Mouse (Mus musculus) heart, adult 2 months (tissue): ENCODE results near the gene Fam155a. TPM values are rescaled to one million over a fixed set of nuclear protein-coding genes. Genes with fewer than 3 reads are reported as not detected.

Experiments used
- DNase-seq, 2 experiments: peaks; one replicate each; pipeline ENCODE4 v3.0.0; 2021
- H3K27ac ChIP-seq: fragments of 200-600 bp; 2 replicates; pipeline ENCODE4 v1.8.1; 2022
- H3K27me3 ChIP-seq: fragments of 200-500 bp; 2 replicates; pipeline ENCODE4 v1.6.1; 2012; ENCODE audit warnings: mild to moderate bottlenecking, low read length, inconsistent platforms, mixed read lengths; ENCODE audit not compliant: control insufficient read depth, insufficient read depth
- H3K36me3 ChIP-seq: fragments of 200-500 bp; 2 replicates; pipeline ENCODE4 v1.6.1; 2012; ENCODE audit warnings: low read length, inconsistent platforms; ENCODE audit not compliant: control insufficient read depth, insufficient read depth
- H3K4me1 ChIP-seq: fragments of 200-500 bp; 2 replicates; pipeline ENCODE4 v1.6.1; 2011; ENCODE audit warnings: low read length; ENCODE audit not compliant: control insufficient read depth, insufficient read depth
- H3K4me3 ChIP-seq: fragments of 200-600 bp; 2 replicates; pipeline ENCODE4 v1.8.1; 2022
- H3K79me2 ChIP-seq: fragments of 200-500 bp; replicated peaks from 2 replicates; pipeline ENCODE4 v1.6.1; 2012; ENCODE audit warnings: mild to moderate bottlenecking, inconsistent platforms, low read length, moderate library complexity, mixed read lengths; ENCODE audit not compliant: control insufficient read depth, insufficient read depth
- H3K9ac ChIP-seq: fragments of 200-500 bp; 2 replicates; pipeline ENCODE4 v1.6.1; 2012; ENCODE audit warnings: low read depth, mild to moderate bottlenecking, control low read depth, inconsistent platforms, low read length, mixed read lengths
- CTCF ChIP-seq: fragments of 200-600 bp; IDR thresholded peaks from 2 replicates; pipeline ENCODE4 v1.8.1; 2022; ENCODE audit warnings: antibody characterized with exemption, mild to moderate bottlenecking, moderate library complexity
- EP300 ChIP-seq: fragments of 200-500 bp; IDR thresholded peaks from 2 replicates; pipeline ENCODE4 v1.6.1; 2011; ENCODE audit warnings: low read depth, low read length, control low read depth; ENCODE audit not compliant: insufficient read depth
- POLR2A ChIP-seq: fragments of 200-500 bp; IDR thresholded peaks from 2 replicates; pipeline ENCODE4 v1.6.1; 2011; ENCODE audit warnings: mild to moderate bottlenecking, low read depth, low read length, control low read depth; ENCODE audit not compliant: insufficient read depth
- WGBS: fragments of 180-500 bp; shearing (Covaris S2); methylation state at CpG from one replicate; pipeline ENCODE4 v1.1.7; 2018; 5-methylcytosine and 5-hydroxymethylcytosine counted together
- intact Hi-C: fragments of 180-260 bp; cut with DNase I; formaldehyde crosslinking; loops from one replicate; pipeline ENCODE4 v1.15.1; 2025
- polyA plus RNA-seq: library from polyadenylated mRNA; depleted of rRNA; stranded (reverse); fragments of >200 nt; gene quantifications from 2 replicates; pipeline ENCODE4 v1.2.3, GENCODE M21; 2012
- total RNA-seq, 2 experiments: library from RNA; stranded (reverse); gene quantifications; 2 replicates each; pipeline ENCODE4 v1.2.3; 2021

The Fam155a gene
- total and polyA plus RNA-seq, 3 experiments, result 0.08 TPM; not detected in 2

DNA sequence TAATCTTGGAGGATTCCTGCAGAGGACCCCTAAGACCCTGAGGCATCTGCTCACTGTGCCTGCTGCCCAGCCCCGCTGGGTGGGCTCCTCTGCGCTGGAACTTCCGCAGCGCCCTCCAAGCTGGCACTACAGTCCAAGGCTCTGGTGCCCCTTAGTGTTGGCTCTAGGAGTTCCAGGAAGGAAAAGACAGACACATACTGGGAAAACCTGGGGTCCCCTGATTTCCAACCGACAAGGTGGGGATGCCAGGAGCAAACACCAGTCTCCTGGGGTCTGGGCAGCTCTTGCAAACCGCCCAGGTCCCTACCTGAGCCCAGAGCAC, 1.5 kb upstream of the Fam155a start:
- no peak for DNase-seq
- peaks cover 10% of the 10 kb centered on the region for H3K27me3 ChIP-seq
- H3K36me3 ChIP-seq, result no peaks in the 10 kb centered on the region
- H3K79me2 ChIP-seq, result no peaks in the 10 kb centered on the region
- H3K27ac ChIP-seq, result no peak overlapping the region
- intact Hi-C loops, result no loop called here
- WGBS, result 6% methylated on average over 6 of the region's 6 CpGs
- TF ChIP-seq CTCF (no peak), POLR2A (no peak)
- no peak overlapping the region for H3K4me3 ChIP-seq
- no peaks in the 10 kb centered on the region; the same call in 1 of the 2 replicates for H3K4me1 ChIP-seq
- H3K9ac ChIP-seq, result no peak overlapping the region

DNA sequence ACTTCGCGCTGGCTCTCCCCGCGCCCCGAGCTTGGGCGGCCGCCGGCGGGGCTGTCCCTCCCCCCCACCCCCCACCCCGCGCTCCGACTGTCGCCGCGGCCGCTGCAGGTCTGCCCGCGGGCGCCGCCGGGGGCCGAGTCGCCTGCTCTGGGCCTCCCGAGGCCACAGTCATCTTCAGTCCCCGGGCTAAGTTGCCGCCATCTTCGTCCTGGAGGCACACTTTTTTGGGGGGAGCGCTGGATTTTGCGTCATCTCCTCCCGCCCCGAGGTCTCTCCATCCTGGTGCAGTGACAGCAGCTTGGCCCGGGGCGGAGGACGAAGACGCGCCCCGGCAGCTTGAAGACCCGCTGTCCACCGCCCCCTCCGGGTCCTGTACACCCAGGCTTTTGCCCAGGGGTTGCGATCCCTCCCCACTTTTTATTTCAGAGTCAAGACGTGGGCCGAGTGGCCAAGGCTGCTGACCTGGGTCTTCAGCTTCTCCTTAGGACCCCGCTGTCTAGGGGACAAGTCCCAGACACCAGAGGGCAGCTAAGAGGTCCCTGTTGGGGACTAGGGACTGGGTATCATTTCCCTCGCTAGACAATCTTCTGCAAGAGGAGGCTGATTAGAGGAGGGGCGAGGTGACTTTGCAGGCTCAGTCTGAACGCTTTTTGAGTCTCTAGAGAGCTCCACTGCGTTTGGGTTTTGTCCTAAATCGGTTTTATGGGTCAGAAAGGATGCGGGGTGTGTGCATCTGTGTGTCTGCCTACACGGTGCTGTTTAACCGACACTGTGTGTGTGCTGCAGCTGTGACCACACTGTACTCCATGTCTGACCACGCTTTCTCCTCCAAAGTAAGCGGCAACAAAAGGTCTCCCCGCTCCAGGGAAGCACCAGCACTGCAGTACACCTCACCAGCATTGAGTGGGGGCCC, 901 bp upstream of the Fam155a start:
- intact Hi-C loops, result no loop called here
- Histone ChIP-seq H3K27me3 (peaks cover 10% of the 10 kb centered on the region), H3K36me3 (no peaks in the 10 kb centered on the region), H3K4me3 (no peak overlapping the region), H3K27ac (no peak overlapping the region), H3K9ac (no peak overlapping the region), H3K4me1 (no peaks in the 10 kb centered on the region; the same call in 1 of the 2 replicates), H3K79me2 (no peaks in the 10 kb centered on the region)
- TF ChIP-seq EP300, result no peak
- no peak for TF ChIP-seq POLR2A
- no peak for TF ChIP-seq CTCF
- 2% methylated on average over 50 of the region's 55 CpGs for WGBS
- DNase-seq, result no peak

DNA sequence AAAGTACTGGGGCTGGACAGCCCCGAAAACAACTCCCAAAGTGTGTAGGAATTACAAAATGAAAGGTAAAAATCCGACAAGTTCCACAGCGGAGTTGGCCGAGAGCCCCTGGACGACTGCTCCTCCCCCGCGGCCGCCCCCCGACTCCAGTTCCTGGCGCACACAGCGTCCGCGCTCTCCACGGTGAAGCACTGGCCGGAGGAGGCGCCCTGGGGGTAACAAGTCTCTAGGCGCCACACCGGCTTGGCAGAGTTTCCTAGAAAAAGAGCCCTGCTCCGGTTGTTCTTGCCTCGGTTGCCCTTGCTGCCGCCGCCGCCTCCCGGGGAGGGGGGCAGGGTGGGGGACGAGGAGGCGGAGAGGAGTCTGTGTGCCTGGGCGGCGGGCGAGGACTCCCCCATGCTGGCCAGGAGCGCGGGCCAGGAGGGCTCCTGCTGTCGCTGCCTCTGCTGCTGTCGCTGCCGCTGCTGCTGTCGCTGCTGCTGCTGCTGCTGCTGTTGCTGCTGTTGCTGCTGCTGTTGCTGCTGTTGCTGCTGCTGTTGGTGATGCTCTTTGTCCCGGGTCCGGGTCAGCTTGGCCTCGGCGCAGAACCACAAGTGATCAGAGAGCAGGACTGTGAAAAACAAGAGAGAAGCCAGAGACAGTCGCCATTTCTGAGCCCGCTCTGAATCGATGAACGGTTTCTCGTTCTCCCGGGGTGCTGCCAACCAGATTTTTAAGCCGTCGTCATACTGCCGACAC, 531 bp downstream of the Fam155a start:
- Histone ChIP-seq H3K4me1 (no peaks in the 10 kb centered on the region; the same call in 1 of the 2 replicates), H3K9ac (no peak overlapping the region), H3K27me3 (peaks cover 10% of the 10 kb centered on the region), H3K79me2 (no peaks in the 10 kb centered on the region), H3K4me3 (no peak overlapping the region), H3K27ac (no peak overlapping the region), H3K36me3 (no peaks in the 10 kb centered on the region)
- DNase-seq, result no peak
- TF ChIP-seq CTCF (no peak), POLR2A (no peak), EP300 (no peak)
- 3% methylated on average over 48 of the region's 48 CpGs for WGBS
- intact Hi-C loops, result no loop called here

DNA sequence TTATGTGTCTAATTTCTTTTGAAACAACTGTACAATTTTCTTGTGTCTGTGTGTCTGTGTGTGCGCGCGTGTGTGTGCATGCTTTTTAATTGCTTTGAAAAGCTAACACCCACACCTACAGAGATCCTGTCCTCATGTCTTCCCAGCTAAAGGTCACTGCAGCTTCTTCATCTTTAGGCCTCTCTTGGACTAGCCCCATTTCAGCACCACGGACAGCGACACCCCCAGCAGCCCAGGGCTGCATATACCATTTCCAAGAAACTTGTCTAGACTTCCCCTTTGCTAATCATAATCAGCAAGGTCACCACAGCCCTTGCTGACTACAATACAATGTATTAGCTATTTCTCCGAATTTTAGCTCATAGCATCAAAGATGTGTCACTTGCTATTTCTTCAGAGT, 1.9 kb downstream of the Fam155a start:
- no peak overlapping the region for H3K9ac ChIP-seq
- no peak overlapping the region for H3K4me3 ChIP-seq
- intact Hi-C loops, result no loop called here
- H3K36me3 ChIP-seq, result no peaks in the 10 kb centered on the region
- 28% methylated on average over 6 of the region's 6 CpGs for WGBS
- TF ChIP-seq POLR2A (no peak), EP300 (no peak), CTCF (no peak)
- DNase-seq, result peak; percentile 11 to 51
- H3K4me1 ChIP-seq, result no peaks in the 10 kb centered on the region; the same call in 1 of the 2 replicates
- peaks cover 10% of the 10 kb centered on the region for H3K27me3 ChIP-seq
- no peak overlapping the region for H3K27ac ChIP-seq
- H3K79me2 ChIP-seq, result no peaks in the 10 kb centered on the region

- intact Hi-C loops, result no loop called here
- Histone ChIP-seq H3K27ac (no peak overlapping the region), H3K79me2 (no peaks in the 10 kb centered on the region), H3K27me3 (no peaks in the 10 kb centered on the region), H3K9ac (no peak overlapping the region), H3K4me1 (no peaks in the 10 kb centered on the region), H3K36me3 (no peaks in the 10 kb centered on the region), H3K4me3 (no peak overlapping the region)
- no peak for TF ChIP-seq CTCF
- TF ChIP-seq POLR2A, result no peak
- TF ChIP-seq EP300, result no peak
- no peak for DNase-seq
- WGBS, result 52% methylated on average over 5 of the region's 5 CpGs
Observed at GRCm38 (mm10) chr8:9735169-9735568, 35.8 kb downstream of the Fam155a start.

DNA sequence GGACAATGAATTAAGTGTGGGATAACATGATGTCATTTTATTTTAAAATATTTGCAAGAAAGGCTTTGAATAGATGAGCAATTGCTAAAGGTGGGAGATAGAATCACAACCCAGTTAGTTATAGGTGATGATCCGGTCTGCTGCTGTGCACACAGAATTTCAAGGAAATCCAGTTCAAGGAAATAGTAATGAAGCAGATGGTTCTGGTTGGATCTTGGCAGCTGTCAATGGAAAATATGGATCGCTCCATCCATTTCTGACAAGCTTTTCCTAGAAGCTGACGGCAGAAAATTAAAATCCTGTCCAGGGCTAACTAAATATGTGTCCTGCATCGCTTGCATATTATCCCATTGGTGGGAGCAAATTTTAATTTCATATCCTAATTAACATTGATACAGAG, 61.2 kb downstream of the Fam155a start:
- H3K4me1 ChIP-seq, result no peaks in the 10 kb centered on the region
- H3K79me2 ChIP-seq, result no peaks in the 10 kb centered on the region
- H3K36me3 ChIP-seq, result no peaks in the 10 kb centered on the region
- TF ChIP-seq EP300 (no peak), CTCF (no peak), POLR2A (no peak)
- DNase-seq, result no peak
- H3K4me3 ChIP-seq, result no peak overlapping the region
- intact Hi-C loops, result no loop called here
- no peak overlapping the region for H3K9ac ChIP-seq
- WGBS, result 78% methylated on average over 4 of the region's 4 CpGs
- H3K27me3 ChIP-seq, result no peaks in the 10 kb centered on the region
- no peak overlapping the region for H3K27ac ChIP-seq
